Mouse (Mus musculus) CD4-positive, CD25-positive, alpha-beta regulatory T cell, adult 2 months (primary cell): ENCODE data around the gene Pla2g4a.
A peak's percentile ranks its signal among the peaks of the same experiment; 100 is the strongest.

Experiments
- DNase-seq: peaks from one replicate; pipeline ENCODE4 v3.0.0-alpha.2; 2012; ENCODE audit warnings: low read depth, low spot score

The Pla2g4a gene

GRCm38 (mm10) chr1:149960734-149961424 is at the start of gene Pla2g4a:
Gene Pla2g4a, minus strand, starts transcription at chr1:149961290.
- peak; percentile 10 for DNase-seq

GRCm38 (mm10) chr1:150010629-150010979 is 49.5 kb upstream of the Pla2g4a start:
- no peak for DNase-seq

- no peak for DNase-seq
Measured at GRCm38 (mm10) chr1:150009968-150010628, 49.0 kb upstream of the Pla2g4a start.

- DNase-seq, result no peak
Measured at GRCm38 (mm10) chr1:150009134-150009533, 48.0 kb upstream of the Pla2g4a start.

GRCm38 (mm10) chr1:149975626-149976025 is 14.5 kb upstream of the Pla2g4a start:
- no peak for DNase-seq

- DNase-seq, result no peak
Measured at GRCm38 (mm10) chr1:149965826-149966225, 4.7 kb upstream of the Pla2g4a start.

GRCm38 (mm10) chr1:149961425-149962303 is 574 bp upstream of the Pla2g4a start:
- no peak for DNase-seq

GRCm38 (mm10) chr1:149960251-149960650 is 839 bp downstream of the Pla2g4a start:
- DNase-seq, result no peak

- DNase-seq, result no peak
Measured at GRCm38 (mm10) chr1:149959069-149959468, 2.0 kb downstream of the Pla2g4a start.

- no peak for DNase-seq
Measured at GRCm38 (mm10) chr1:149955482-149955881, 5.6 kb downstream of the Pla2g4a start.

- DNase-seq, result no peak
Measured at GRCm38 (mm10) chr1:149954026-149954425, 7.1 kb downstream of the Pla2g4a start.

- DNase-seq, result no peak
Measured at GRCm38 (mm10) chr1:149952050-149952449, 9.0 kb downstream of the Pla2g4a start.

GRCm38 (mm10) chr1:149950656-149951055 is 10.4 kb downstream of the Pla2g4a start:
- DNase-seq, result no peak

- DNase-seq, result no peak
Measured at GRCm38 (mm10) chr1:149950254-149950653, 10.8 kb downstream of the Pla2g4a start.

- DNase-seq, result no peak
Measured at GRCm38 (mm10) chr1:149949334-149949733, 11.8 kb downstream of the Pla2g4a start.

- DNase-seq, result no peak
Measured at GRCm38 (mm10) chr1:149948066-149948825, 12.8 kb downstream of the Pla2g4a start.

GRCm38 (mm10) chr1:149946993-149947392 is 14.1 kb downstream of the Pla2g4a start:
- no peak for DNase-seq

- DNase-seq, result no peak
Measured at GRCm38 (mm10) chr1:149946432-149946831, 14.7 kb downstream of the Pla2g4a start.

GRCm38 (mm10) chr1:149943611-149944010 is 17.5 kb downstream of the Pla2g4a start:
- no peak for DNase-seq

- no peak for DNase-seq
Measured at GRCm38 (mm10) chr1:149940301-149940700, 20.8 kb downstream of the Pla2g4a start.

GRCm38 (mm10) chr1:149939261-149940032 is 21.6 kb downstream of the Pla2g4a start:
- no peak for DNase-seq
